Mouse (Mus musculus) cerebral cortex, adult 2 months (tissue): Measurements from ENCODE around the gene Fcho1.

ENCODE experiments used
- WGBS: fragments of 180-500 bp; shearing (Covaris S2); methylation state at CpG from one replicate; pipeline ENCODE4 v1.1.7; 2018; 5-methylcytosine and 5-hydroxymethylcytosine counted together

Fcho1 gene

DNA sequence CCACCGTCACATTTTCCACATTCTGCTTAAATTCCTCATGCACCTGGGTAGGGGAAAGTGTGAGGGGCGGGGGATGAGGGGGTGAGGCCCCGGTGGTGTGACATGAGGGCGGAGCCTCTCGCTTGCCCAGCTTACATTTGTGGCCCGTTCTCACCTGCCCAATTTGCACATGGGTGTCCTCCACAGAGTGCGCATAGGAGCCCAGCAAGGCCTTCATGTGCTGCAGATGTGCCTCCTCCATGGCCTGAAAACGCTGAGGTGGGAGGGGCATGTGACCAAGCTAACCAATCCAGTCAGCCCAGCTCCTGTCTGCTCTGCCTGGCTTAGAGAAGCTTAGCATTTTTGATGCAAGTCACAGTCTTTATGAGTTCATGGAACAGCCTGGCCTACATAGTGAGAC is 10.0 kb downstream of the Fcho1 start:
- 58% methylated on average over 8 of the region's 8 CpGs for WGBS

DNA sequence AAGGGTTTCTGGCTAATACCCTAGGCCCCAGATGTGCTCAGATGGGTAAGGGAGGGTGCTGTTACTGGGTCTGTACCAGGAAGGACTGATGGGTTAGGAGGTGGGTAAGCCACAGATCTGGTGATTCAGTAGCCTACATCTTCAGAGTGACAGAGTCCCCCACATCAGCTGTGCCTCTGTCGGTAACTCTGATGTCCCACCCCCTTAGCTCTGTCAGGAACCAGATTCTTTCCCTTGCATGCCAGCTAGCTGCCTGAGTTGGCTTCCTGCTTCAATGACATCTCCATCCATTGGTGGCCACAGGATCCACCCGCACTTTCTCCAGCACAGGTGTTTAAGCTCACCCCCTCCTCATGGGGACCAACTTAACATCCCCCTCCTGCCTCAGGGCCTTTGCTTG is 13.9 kb downstream of the Fcho1 start:
- 55% methylated on average over 2 of the region's 2 CpGs for WGBS

DNA sequence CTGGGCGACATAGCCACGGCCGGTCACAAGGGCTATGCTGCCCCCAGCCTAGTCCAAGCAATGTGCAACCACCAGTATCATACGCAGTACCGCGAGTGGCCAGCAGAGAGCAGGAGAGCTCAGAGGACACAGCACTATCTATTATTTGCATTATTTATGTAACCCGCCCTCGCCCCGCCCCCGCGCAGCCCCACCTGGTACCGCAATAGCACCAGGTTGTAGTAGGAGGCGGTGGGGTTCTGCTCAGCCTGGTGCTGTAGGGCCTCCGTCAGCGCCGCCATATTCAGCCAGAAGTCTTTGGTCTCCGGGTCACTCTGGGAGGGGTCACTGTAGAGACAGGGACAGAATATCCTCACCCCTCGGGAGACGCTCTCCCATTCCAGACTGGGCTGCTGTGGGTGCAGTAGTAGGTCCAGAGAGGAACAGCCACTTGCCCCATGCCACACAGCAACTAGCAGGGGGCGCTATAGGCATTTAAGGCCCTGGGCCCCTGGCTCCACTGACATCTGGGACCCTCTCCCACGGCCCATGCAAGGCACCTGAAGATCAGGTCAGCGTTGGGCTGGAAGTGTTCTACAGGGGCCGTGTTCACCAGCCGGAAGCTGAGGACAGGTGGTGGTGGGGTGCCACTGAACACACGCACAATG is 15.6 kb downstream of the Fcho1 start:
- WGBS, result 19% methylated on average over 25 of the region's 25 CpGs

DNA sequence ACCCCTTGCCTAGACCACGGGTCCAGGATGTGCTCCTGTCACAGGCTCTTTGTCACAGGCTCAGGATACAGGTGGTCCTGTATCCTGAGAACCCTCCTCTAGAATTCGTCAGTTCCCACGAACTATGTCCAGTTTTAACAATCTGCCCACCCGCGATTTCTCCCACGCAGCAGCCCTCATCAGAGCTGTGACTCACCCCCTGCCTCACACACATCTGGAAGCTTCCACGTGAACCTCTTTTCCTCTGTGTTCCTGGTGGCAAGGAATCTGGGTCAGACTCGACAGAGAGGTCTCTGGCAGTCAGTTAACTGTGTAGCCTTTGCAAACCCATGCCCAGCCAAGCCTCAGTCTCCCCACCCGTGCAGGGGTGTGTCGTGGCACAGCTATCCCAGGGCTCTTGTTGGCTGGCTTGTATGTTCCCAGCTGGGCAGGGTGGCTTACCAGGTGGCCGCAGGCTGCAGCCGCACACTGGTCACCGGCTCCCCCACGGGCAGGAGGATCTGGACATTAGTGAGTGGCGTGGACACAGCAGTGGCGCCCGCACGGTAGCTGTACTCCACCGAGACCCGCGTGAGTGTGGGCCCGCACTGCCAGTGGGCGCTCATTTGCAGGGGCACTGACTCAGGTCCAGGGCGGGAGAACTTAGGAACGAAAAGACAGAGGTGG is 16.2 kb downstream of the Fcho1 start:
- WGBS, result 32% methylated on average over 25 of the region's 25 CpGs

DNA sequence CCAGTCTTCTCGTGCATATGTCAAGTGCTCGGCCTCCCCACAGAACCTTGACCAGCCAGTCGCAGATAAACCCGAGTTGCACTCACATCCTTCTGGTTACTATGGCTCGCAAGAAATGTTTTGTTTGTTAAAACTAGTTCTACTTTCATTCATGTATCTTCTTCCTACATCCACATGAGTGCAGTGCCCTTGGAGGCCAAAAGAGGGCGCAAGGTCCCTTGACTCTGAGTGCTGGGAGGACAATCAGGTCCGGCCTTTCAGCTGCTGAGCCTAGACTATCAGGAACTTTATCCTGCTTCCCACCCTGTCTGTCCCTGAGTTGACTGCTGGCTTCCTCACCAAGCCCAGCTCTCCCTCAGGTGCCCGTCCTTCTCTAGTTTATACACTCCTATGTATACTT is 17.6 kb downstream of the Fcho1 start:
- WGBS, result 54% methylated on average over 8 of the region's 8 CpGs

DNA sequence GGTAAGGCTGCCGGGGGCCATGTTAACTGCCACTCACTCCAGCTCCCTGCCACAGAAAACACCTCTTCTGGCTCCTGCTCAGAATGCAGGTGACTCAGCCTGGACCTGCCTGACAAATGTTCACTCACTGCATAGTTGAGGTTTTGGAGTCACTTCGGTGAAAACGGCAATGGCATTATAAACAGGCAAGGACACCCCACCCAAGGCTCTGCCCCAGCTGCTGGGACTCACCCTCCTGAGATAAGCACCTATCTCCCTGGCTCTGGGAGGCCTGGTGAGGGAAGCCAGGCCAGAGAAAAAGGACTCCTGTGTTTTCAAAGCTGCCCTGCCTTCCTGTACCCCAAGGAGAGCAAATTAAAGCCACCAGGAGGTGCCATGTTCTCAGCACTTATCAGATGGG is 22.6 kb downstream of the Fcho1 start:
- 90% methylated on average over 3 of the region's 3 CpGs for WGBS

DNA sequence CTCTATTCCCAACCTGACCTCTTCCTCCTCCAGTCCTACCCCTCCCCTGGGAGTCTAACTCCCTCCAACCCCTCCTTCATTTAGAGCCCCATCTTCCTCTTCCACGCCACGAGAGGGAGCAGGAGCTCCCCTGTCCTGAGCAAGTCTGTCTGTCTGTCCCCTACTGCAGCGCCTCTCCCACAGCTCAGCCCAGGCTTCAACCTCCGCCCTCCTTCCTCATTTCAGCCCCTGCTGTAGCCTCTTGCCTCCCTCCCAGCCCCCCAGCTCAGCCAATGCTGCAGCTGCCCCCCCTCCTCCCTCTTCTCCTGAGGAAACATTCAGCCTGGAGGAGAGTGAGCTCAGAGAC is 23.5 kb downstream of the Fcho1 start:
- WGBS, result 42% methylated on average over 4 of the region's 4 CpGs

DNA sequence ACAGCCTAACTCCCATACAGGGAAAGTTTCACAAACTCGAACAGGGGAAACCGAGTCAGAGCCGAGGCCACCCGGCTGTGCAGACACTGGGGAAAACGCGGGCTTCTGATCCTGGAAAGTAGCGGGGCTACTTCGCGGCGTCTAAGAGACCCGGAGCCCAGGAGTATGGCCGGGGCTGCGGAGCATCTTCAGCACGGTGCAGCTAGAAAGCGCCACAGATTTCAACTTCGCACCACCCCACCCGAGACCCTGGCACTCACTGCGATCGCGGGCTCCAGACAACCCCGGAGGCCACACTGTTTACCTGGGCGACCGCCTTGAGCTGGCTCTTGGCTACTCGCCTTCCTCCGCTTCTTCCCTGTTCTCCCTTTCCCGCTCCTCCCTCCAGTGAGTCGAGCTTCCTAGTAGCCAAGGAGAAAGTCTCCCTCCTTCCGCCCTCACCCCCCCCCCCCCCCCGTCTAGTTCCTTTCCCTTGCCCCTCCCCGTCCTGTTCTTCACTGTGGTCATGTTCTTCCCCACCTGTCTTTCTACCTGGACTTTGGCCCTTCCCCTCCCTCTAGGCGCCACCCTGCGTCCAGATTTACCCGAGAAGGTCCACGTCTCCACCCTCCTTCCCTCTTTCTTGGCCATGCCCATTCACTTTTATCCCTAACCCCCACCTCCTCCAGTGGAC is 24.0 kb downstream of the Fcho1 start, which contains the start of gene B3gnt3:
Gene B3gnt3 (minus strand): TSS at position 376 of the 673 bp plus-strand sequence.
- 15% methylated on average over 33 of the region's 34 CpGs for WGBS

DNA sequence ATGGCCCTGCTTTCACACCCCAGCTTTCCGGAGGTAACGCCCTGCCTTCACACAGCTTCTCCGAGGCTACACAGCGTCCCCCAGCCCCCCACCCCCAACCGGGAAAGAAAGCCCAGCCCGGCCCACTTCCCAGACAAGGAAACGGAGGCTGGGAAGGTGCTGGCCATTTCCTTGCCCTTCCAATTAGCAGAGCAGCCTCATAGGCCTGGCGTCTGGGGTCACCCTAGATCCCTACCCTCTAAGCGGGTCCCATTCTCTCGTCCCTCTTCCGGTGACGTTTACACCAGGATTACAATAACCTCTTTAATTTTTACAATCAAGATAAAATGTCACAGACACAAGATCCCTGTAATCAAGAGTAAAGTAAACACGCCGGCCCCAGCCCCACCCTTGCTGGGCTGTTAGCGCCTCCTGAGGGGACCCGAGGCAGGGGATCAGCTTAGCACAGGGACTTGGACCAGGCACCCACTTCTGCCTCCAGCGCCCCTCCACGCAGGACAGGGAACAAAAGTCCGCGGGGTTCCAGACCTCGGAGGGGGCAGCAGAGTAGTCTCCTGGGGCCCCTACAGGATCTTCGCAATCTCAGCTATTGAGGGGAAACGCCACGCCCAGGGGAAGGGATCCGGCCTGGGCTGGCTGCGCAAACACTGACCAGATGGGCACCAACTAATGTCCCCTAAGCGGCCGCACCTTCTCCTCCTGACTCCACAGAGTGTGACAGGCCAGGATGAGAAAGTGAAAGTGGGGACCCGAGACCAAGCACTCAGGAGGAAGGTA is 24.8 kb downstream of the Fcho1 start:
- 18% methylated on average over 29 of the region's 29 CpGs for WGBS

DNA sequence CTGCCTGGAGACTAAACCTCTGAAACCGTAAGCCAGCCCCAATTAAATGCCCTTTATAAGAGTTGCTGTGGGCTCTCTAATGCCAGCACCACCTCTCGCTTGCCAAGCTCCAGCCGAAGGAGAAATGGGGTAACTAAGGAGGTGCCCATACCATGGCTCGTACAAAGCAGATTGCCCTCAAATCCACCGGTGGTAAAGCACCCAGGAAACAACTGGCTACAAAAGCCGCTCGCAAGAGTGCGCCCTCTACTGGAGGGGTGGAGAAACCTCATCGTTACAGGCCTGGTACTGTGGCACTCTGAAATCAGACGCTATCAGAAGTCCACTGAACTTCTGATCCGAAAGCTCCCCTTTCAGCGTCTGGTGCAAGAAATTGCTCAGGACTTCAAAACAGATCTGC is 30.1 kb downstream of the Fcho1 start:
- WGBS, result 68% methylated on average over 12 of the region's 12 CpGs

DNA sequence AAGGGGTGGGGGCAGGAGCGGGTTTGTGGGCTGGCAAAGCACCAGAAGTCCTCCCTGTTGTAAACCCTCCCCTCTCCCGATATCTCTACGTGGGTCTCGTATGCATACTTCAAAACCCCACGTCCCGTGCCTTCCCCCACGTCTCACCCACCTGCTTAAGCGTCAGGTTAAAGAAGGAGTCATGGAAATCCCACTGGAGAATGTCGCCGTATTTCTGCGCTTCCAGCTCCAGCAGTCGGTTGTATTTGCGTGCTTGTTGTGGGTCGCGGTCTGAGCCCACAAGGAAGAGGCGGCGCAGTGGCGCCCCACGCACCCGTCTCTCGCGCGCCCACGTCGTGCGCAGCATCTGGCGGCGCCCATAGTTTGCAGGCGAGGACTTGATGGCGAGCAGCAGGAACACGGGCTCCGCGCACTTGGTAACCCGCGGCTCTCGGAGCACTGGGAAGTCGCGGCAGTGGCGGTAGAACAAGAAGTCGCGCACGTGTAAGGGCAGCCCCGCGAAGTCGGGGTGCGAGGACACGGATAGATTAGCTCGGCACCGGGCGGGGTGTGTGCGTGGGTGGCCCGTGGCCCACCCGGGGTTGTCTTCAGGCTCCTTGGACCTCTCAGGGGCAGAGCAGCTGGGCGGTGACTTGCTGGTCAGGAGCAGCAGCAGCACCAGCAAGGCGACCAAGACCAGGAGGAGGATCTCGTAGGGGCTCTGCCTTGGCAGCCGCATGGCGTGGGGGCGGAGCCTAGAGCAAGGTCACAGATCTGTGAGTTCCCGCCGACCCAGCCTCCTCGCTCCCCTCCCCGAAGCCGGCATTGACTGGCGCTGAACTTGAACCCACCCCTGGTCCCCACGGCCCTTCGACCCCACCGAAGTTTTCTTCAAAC is 32.1 kb downstream of the Fcho1 start:
- WGBS, result 9% methylated on average over 68 of the region's 68 CpGs

DNA sequence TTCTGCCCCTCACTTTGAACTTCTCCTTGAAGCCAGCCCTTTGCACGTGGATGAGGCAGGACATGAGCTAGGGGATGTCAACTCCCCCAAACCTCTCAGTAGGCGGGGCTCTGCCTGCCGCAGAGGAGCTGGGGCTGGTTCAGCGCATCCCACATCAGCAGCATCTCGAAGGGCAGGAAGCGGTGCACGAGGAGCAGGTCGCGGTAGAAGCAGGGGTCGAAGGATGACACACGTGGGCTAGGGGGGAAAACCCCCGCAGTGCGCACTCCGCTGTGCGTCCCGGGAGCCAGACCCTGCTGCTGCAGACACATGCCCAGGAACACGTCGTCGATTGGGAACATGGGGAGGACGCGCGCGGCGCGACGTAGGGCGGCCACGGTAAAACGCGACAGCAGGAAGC is 33.0 kb downstream of the Fcho1 start:
- WGBS, result 11% methylated on average over 30 of the region's 30 CpGs

DNA sequence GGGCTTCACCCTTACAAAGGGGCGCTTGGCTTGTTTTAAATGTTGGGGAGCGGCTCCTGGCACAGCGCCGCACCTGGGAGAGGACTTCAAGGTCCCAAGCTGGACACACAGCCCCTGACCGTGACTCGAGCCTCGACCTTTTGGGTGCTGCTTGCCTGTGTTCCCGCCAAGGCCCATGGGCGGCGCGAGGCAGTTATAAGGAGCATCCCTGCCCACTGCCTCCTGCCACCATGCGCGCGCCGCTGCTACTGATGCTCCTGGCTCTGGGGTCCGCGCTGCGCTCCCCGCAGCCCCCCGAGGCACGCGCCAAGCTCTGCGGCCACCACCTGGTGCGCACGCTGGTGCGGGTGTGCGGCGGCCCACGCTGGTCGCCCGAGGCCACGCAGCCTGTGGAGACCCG is 36.5 kb downstream of the Fcho1 start, which contains the start of gene Insl3:
Gene Insl3 (plus strand): TSS at position 187 of the 400 bp plus-strand sequence.
- 14% methylated on average over 33 of the region's 33 CpGs for WGBS

DNA sequence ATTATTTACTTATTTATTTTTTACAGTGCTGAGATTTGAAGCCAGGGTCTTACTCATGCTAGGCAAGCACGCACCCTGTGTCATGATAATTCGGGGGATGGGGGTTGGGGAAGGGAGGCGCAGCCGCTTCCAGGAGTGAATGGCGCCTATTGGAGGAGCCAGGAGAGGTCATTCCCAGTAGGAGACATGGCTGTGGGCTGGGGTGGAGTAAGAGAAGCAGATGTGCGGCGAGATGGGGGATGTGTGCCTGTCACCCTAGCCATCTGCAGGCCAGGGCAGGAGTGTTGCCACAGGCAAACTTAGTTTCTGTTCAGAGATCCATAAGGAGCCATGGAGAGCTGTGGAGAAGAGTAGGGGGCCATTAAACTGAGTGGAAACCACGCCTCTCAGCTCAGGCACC is 37.9 kb downstream of the Fcho1 start:
- WGBS, result 16% methylated on average over 8 of the region's 8 CpGs

DNA sequence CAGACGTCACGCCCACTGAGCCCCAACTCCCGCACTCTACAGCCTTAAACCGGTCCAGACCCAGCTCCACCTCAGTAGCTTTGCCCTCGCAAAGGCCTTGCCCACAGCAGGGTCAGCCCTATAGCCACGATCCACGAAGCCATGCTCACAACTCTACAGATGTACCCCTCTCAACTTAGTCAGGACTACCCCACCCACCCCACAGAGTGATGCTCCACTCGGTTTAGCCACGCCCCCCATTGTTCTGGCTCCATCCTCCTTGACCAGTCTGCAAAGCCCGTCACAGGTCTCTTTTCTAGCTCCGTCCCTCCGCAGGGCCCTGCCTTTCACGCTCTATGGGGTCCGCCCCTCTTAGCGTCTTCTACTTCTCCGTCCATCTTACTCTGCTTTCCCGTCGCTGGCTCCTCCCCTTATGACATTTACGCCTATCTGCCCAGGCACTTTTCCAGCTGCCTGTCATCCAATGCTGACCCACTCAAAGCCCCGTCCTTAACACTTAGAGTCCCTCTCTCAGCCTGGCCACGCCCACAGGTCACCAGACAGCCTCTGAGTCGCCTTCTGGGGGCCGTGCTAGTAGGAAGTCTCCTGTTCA is 39.3 kb downstream of the Fcho1 start:
- 16% methylated on average over 23 of the region's 23 CpGs for WGBS

DNA sequence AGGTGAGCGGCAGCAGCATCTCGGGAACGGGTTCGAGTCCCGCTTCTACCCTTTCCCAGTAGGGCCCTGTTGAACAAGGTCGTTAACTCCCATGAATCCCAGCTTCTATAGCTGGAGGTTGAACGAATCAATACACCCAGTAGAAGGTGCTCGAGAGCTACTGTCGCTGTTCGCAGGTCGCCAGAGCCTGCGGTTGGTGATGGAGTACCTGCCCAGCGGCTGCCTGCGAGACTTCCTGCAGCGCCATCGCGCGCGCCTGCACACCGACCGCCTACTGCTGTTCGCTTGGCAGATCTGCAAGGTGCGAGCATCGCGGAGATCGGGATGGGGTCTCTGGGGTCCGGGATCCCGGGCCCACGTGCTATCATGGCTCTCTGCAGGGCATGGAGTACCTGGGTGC is 39.9 kb downstream of the Fcho1 start:
- WGBS, result 20% methylated on average over 29 of the region's 29 CpGs

DNA sequence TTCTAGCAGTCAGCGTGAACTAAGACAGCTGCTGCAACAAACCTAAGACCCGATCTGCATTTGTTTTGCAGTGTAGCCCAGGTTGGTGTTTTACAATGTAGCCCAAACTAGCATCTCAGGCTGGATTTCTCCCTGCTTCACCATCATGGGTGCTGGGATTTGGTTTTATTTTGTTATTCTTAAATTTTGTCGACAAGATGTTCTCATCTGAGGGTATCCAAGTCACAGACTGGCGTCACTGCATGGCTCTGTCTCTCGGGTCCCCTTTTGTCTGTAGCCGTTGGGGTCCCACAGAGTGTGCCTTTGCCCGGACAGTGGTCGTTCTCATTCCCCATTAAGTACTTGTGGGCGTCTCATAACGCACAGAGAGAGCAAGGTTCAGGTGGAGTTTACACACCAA is 40.8 kb downstream of the Fcho1 start:
- 27% methylated on average over 10 of the region's 10 CpGs for WGBS

DNA sequence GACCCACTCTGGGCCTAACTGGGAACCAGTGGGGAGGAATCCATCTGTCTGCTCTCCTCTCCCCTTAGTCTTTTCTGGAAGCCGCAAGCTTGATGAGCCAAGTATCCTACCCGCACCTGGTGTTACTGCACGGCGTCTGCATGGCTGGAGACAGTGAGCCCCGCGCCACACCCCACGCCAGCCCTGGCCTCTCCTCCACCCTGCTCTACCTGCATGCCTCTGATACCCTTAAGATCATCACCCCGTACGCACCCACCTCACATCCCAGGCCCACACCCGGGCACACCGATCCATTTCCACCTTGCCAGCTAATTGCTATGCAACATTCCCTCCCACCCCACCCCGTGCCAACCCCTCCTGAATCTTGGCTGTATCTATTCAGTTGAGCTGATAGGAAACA is 42.7 kb downstream of the Fcho1 start:
- WGBS, result 68% methylated on average over 12 of the region's 12 CpGs

DNA sequence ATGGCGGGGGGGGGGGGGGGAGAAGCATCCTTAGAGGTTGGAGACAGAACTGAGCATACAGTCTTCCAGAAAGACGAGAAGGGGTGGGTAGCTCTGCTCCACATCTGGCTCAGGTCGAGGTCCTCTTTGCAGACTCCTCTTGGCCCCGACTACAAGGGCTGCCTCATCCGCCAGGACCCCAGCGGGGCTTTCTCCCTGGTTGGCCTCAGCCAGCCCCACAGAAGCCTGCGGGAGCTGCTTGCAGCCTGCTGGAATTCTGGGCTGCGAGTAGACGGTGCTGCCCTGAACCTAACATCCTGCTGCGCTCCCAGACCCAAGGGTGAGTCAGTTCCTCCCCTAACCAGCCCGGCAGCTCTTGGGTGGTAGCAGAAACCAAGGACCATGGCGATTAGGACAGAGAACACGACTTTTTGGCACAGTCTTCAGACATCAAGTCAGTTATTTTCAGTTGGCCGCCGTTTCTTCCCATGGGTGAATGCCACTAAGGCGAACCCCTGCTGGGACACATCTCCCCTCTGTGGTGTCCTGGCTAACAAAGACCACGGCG is 44.1 kb downstream of the Fcho1 start:
- 51% methylated on average over 18 of the region's 18 CpGs for WGBS

DNA sequence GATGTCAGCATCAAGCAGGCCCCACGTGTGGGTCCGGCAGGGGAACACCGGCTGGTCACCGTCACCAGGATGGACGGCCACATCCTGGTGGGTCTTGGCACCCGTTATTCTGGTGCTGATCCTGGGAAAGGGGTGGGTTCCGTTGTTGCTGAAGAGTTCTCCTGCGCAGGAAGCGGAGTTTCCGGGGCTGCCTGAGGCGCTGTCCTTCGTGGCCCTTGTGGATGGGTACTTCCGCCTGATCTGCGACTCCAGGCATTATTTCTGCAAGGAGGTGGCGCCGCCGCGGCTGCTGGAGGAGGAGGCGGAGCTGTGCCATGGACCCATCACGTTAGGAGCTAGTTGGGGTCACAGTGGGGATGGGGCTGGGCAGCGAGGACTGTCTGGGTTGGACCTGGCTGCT is 45.0 kb downstream of the Fcho1 start:
- 58% methylated on average over 21 of the region's 21 CpGs for WGBS
